Mouse (Mus musculus) heart, postnatal 25 days (tissue): Measurements from ENCODE around the gene Btbd9. TPM values are rescaled to one million over a fixed set of nuclear protein-coding genes. Genes with fewer than 3 reads are reported as not detected.

Experiments used
- DNase-seq: peaks from one replicate; pipeline ENCODE4 v3.0.0; 2022; ENCODE audit warnings: low spot score
- intact Hi-C: fragments of 180-260 bp; cut with DNase I; formaldehyde crosslinking; loops from one replicate; pipeline ENCODE4 v1.15.1; 2025
- total RNA-seq, 2 experiments: library from RNA; stranded (reverse); gene quantifications; 2 replicates each; pipeline ENCODE4 v1.2.3; 2021

Btbd9 gene
- total RNA-seq, 2 experiments from 2014 or later = 17.9 to 20.5 TPM

DNA sequence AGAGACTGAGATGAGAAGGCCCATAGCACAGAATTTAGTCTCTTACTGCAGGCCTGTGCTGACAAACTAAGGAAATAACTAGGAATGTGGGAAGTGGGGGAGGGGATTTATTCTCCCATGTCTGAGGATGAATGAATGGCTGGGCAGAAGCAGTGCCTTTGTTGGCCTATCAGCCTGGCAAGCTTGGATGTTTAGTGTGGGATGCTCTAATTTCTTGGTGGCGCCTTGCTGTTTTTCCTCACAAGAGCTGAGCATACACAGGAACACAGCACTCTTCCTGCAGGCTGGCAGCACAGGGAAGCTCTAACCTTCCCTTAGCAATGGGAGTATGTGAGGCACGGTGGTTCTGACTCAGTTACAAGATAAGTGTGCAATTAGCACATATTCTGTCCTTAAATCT, 207.7 kb downstream of the Btbd9 start:
- DNase-seq = no peak
- intact Hi-C loops = no loop called here

DNA sequence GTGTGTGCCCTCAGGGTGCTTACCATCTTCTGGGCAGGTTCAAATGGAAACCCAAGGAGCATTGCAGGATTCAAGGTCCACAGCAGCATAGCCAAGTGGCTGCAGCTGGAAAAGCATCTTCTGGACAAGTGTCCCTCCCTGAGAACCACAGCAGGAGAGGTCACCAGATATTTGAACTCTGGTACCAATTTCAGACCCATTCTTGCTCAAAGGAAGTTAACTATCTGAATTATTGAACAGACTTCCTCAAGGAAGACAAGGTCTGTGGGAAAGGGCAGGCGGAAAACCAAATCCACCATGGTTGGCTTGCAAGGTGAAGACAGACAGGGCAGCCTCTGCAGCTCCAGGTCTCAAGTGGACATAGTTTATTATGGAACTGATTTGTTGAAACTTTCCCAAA, 211.6 kb downstream of the Btbd9 start:
- no peak for DNase-seq
- intact Hi-C loops = no loop called here

DNA sequence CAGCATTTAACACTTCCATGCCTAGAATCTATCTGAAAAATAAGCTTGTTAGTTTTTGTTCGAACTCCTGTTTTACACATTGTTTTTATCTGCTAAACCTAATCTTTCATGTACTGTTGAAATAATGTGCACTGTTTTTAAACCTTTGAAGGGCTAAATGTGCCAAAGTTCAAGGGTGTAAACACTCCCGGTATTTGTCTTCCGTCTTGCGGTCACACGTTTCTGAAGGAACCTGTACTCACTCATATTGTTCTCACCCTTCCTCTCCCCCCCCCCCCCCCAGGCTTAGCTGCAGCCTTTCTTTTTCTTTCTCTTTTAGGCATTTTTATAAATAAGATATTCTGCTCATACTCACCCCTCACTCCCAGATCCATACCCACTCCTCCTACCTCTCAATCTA, 212.9 kb downstream of the Btbd9 start:
- no peak for DNase-seq
- intact Hi-C loops = no loop called here

DNA sequence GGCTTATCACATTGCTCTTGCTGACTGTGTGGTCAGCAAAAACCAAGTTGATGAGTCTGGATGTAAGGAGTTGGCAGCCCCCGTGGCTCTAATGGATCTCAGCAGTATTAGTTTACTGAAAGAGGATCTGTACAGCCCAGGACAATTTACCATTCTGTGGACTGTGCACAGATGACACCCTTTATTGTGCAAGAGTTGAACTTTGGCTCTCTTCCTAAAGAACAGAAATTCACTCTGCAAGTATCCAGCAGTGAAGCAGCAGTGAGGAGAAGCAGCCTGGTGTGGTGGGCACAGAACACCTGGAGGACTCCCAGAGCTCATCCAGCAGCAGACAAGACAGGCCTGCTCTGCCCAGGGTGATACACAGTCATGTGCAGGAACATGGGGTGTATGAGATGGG, 215.6 kb downstream of the Btbd9 start:
- intact Hi-C loops = no loop called here
- no peak for DNase-seq

DNA sequence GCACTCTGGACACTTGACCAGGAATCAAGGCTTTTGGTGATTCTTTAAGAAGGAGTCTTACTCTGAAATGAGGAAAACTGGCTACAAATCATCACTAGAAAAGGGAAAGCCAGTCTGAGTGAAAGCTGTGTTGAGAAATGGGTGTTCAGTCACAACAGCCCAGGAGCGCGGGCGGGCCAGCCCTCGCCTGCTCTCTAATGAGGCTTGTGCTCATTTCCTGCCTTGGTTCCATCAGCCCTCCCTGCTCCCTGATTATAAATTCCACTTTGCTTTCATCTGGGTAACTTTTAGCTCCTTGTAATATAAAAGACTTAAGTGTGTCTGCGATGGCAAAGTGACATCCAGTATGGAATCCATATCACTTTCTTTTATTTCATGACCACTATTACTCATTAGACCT, 216.9 kb downstream of the Btbd9 start:
- intact Hi-C loops = no loop called here
- no peak for DNase-seq

DNA sequence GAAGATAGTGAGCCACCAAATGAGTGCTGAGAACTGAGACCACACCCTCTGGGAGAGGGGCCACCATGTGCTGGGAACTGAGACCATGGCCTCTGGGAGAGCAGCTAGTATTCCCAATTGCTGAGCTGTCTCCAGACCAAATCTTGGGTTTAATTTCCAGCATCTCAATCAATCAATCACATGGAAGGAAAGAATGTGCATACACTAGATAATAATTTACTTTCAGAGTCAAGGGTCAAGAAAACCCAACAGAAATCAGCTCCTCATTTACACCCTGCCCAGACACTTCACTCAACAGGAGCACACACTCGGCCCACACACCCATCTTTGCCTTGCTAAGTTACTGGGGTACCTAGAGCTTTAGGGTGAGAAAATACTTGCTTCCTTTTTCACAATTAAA, 220.9 kb downstream of the Btbd9 start:
- DNase-seq = no peak
- intact Hi-C loops = no loop called here

DNA sequence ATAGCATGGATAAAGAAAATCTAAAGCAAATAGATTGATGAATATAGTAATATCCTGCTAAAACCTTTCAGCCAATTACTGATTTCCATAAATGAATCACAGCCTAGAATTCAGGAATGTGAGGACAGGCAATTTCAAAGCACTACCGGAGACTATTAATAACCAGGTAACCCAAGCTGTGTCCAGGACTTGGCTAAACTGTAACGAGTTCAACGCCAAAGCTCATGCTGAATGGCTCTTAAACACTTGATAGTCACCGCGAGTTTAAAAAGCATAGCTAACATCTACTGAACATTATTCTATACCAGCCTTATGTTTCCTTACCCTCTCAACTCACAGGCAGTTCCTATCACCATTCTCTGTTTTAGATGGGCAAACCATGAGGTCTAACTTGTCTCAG, 221.9 kb downstream of the Btbd9 start:
- DNase-seq = no peak
- intact Hi-C loops = no loop called here

DNA sequence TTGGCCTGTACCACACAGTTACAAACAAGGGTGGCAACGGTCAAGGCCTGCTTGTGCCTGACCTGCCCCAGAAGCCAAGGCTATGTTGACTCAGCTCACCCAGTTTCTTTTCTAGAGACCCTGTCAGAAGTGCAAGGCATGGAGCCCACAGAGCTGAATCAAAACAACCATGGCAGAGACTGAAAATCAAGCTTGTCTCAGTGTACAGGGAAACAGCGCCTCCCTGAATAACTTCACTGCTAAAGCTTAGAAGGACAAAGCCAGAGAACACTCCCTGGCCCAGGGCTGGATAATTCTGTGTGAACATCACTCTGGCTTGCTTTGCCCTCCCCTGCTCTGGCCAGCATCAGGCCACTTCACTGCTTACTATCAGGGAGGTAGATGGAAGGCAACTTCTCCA, 228.3 kb downstream of the Btbd9 start:
- intact Hi-C loops = no loop called here
- no peak for DNase-seq

DNA sequence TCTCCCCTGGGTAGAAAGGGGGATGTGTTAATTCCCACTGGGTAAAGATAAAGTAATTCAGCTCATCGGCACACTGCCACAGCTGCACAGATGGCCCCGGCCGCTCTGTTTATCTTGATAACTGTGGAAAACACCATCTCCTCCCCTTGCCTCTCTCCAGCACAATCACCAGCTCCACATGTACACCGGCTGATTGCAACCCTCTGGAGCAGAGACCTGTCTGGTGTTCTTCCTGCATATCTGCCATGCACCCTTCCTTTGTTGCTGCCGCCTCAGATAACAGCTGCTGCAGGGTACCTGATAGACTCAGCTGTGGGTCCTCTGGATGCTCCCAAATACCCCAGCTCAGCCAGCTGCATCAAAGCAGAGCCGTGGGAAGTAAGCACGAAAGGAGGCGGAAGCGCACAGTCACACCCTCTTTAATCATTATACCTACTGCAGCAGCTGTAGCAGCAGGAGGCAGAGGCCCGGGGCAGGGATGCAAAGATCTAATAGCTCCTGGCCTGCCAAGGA, 229.1 kb downstream of the Btbd9 start:
- intact Hi-C loops = no loop called here
- no peak for DNase-seq

DNA sequence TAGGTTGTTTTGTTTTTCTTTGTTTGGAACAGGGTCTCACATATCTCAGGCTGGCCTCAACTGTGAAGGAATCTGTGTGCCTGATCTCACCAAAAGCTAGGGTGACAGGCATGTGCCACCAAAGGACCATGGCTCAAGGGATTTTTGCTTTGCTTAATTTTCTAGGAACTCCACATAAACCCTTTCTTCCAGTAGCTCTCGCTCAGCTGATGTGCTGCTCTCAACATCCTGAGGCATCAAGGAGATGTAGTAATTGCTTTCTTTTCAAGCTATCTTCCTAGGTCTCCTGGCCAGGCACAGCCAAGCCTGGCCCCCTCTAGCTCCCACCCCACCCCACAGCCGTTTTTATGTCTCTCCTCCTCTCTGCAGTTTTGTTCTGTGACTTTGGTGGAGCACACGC, 231.3 kb downstream of the Btbd9 start:
- intact Hi-C loops = no loop called here
- no peak for DNase-seq

DNA sequence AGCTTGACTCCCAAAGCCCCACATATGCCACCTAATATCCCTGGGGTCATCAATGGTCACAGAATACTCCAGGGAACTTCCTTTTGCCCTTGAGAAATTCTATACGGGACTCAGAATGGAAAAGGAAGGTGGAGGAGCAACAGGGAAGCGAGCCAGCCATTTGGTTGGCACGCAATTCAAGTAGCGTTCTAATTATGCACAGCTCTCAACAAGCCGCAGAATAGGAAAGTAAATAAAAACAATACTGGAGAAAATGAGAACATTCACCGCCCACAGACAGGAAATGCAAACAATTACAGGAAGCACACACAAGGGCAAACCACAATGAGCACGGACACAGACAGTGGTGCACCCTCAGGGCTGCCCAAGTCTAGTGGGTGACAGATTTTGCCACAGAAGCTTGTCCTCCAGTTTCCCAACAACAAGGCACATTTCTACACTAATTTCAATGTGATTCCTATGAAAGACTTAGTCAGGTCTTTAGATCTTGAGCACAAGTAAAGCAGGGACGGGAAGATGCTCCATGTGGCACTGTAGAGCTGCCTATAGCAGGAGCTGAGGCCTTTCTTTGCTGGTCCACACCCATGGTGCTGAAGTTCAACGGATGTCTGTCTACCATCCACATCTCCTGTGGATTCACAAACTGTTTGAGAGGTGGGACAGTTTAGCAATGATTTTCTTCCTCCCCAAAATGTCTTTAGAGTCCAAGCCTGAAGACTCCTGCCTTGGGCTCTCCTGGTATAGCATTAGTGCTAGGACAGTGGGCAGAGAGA, 232.4 kb downstream of the Btbd9 start:
- DNase-seq = no peak
- intact Hi-C loops = loop anchor here (5.0 kb wide), 1 partner anchor 103 kb away; no protein-coding TSS in a partner anchor

DNA sequence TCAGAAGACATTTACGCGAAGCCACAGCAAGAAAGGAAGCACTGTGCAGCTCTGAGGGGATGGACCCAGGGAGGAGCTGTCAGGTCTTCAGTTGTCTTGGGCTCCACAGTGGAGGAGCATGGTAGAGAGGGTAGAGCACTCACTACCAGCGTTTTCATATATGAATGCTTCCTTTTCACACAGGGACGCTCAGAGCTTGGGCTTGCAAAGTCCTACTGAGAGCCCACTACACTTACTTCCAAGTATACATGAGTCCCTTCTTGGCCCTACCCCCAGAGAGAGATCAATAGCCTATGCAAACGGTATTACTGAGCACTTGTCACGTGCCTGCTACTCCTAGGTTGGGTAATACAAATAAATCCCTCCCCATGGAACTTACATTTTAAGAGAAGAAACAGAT, 234.7 kb downstream of the Btbd9 start:
- intact Hi-C loops = loop anchor here (5.0 kb wide), 1 partner anchor 106 kb away; no protein-coding TSS in a partner anchor
- DNase-seq = no peak

DNA sequence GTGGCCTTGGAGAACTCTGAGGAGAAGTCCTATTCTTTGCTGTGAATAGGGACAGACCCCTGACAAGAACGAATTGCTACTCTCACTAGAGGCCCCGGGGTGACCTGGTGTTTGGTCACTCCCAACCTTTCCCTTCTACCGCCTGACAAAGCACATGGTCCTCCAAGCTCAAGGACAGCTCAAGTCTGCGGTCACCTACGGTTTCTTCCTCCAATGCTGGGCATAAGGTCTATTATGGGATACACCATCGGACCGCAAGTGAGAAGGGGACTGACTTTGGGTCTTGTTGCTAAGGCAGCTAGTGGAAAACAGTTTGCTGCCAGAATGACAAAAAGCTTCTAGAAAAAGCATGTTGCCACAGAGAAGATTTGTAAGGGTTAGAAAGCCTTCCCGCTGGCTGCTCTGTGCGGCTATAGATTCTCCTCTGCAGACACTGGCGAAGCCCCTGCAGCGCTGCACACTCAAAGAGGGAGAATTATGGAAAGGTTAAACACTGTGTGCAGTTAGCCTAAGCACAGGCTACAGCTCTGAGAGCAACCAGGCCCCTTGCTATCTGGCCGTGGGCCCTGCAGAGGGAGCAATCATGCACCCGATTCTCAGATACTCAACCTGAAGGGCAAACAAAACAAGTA, 235.7 kb downstream of the Btbd9 start:
- DNase-seq = no peak
- intact Hi-C loops = loop anchor here (5.0 kb wide), 1 partner anchor 107 kb away; no protein-coding TSS in a partner anchor

DNA sequence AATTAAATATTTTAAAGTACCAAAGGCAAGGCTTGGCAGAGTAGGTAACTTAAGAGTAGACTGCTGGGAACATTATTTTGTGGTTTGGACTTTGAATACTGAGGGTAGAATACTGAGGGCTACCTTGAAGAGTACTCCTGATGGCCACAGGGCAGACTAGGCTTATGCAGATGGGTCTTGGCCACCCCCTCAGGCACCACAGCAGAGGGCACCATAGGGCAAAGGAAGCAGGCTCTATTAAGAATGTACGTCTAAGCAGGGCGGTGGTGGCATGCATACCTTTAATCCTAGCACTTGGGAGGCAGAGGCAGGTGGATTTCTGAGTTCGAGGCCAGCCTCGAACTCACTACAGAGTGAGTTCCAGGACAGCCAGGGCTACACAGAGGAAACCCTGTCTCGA, 237.0 kb downstream of the Btbd9 start:
- DNase-seq = no peak
- intact Hi-C loops = no loop called here

DNA sequence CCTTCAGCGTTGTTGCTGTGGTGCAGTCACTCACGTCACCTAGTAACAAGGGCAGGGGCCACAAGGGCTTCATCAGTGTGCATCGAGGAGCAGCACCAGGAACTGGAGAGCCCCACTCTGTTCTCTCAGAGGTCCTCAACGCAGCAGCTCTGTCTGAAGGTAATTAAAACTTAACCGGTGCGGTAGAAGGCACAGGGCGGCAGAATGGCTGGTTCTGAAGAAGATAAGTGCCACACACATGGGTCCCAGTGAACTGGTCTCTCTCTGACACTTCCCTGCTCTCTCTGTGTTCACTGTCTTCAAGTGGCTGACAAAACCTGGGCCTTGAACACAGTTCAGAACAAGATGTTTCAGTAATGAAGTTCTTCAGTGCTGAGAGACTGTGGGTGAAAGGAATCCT, 239.5 kb downstream of the Btbd9 start:
- intact Hi-C loops = no loop called here
- no peak for DNase-seq

DNA sequence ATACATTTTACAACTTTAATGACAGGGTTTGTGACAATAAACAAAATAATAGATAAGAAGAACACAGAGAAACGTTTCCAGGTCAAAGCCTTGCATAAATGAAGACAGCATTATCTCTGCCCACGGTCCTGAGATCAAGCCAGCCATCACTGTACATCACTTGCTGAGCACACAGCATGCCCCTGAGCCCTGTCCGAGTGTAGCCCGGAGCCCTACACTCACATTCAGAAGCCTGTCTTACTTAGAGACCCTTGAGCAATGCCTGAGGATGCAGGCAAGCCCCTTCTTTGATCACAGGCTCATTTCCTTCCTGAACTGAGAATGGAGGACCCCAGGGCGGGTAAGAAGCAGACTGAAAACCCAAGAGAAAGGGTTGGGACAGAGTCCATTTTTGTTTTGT, 240.0 kb downstream of the Btbd9 start:
- intact Hi-C loops = no loop called here

DNA sequence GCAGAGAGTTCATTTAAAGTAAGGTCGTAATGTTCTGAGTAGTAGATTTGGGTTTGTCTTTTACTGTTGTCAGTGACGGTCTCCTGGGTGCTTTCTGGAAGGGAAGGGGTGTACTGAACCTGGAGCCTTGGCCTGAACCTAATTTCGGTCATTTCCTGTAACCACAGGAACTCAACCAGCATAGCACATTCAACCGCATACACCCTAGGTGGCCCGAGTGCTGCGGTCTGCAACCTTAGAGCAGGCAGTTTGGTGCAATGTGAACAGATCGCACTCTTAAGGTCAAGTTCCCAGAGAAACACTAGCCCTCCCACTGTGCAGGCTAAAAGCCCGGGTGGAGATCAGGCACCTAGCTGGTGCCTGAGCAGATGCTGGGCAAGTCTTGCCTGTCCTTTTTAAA, 240.5 kb downstream of the Btbd9 start:
- DNase-seq = no peak
- intact Hi-C loops = no loop called here

More for the DNA sequence above, 240.0 kb downstream of the Btbd9 start:
- no peak for DNase-seq

DNA sequence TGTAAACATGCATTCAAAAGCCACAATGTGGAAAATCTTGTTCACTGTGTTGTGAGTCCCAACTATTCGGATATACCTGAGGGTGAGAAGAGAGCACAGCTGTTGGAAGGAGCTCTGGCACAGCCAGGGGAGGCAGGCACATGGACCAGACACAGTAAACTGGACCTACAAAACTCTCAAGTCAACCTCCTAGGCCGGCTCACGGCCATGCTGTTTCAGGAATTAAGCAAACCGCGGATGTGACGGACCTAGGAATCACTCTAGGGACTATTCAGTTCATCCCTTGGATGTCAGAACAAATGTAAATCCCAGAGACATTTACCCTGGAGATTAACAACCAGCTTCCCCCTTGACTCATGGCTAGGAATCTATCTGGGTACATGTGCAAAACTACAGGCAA, 242.0 kb downstream of the Btbd9 start:
- intact Hi-C loops = no loop called here
- DNase-seq = no peak

DNA sequence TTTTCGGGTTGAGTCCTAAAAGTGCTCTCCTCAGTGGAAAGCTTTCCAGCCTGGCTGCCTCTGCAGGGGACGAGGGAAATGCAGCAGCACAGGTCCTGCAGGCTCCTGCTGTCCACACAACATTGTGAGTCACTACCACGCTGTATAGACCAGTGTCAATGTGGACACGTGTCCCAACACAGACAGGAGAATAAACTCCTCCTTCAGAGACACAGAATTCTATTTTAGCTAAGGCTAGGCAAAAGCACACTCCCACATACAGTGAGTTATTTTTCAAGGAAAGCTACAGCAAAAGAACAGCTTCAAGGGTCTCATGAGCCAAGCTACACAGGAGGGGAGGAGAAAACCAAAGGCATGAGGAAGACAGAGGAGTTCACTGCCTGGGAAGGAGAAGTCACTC, 243.2 kb downstream of the Btbd9 start:
- intact Hi-C loops = no loop called here
- DNase-seq = no peak

DNA sequence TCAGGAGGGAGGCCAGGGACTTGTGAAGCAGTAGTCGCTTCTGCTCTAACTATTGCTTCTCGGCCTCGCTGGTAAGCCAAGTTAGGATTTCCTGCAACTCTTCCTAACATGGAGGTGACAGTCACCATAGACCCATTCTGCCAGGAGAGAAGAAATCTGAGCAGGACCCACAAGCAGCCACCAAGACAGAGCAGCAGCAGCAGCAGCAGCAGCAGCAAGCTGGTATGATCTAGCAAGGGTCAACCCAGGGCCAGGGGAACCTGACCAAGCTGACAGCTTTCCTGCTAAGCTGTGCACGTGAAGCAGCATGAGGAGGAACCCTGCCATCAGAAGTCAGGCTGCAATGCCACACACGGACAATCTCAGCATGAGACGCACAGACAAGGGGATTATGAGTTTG, 244.9 kb downstream of the Btbd9 start:
- no peak for DNase-seq
- intact Hi-C loops = no loop called here

DNA sequence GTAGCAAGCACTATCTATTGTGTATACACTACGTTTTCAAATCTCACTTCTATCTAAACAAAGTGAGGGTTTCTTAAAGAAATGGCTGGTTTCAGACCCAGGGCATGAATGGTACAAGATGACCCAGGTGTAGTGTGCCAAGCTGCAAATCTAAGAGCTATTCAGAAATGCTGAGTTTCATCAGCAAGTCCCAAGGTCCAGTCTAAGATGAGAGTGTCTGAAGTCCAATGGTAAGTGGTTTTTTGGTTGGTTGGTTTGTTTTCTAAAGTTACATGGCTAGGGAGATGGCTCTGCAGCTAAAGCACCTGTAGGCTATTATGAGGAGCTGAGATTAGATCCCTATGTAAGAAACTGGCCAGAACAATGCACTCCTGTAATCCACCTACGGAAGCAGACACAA, 246.8 kb downstream of the Btbd9 start:
- intact Hi-C loops = no loop called here
- no peak for DNase-seq

DNA sequence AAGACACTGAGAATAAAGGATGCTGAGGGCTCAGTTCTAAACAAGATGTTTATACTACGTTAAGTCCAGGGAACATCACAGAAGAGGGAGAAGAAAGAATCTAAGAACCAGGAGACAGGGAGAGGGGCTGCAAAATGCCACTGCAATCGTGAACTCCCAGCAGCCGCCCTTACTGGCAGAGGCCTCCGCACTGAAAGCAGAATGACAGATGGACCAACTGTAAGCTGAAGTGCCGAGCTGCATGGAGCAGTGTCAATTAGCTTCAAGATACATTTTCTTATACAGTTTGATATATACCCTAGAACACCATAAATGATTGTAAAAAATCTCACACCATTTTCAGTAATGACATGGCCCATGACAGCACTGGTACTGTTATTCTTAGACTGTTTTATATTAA, 247.4 kb downstream of the Btbd9 start:
- no peak for DNase-seq
- intact Hi-C loops = no loop called here
